Mouse (Mus musculus) kidney, adult 2 months (tissue): ENCODE measurements around the gene Ppp1r1b.

ENCODE experiments used
- CTCF ChIP-seq: fragments of 200-500 bp; conservative IDR thresholded peaks from 2 replicates; pipeline ENCODE4 v1.5.1; 2011; ENCODE audit warnings: low read depth, mild to moderate bottlenecking, control low read depth, low read length, moderate library complexity, mixed read lengths; ENCODE audit not compliant: insufficient read depth, insufficient read length
- POLR2A ChIP-seq: fragments of 200-500 bp; IDR thresholded peaks from one replicate; pipeline ENCODE4 v1.6.1; 2011; ENCODE audit warnings: low read depth, low read length, control low read depth

- TF ChIP-seq CTCF (no peak), POLR2A (no peak)
Measured at GRCm38 (mm10) chr11:98319120-98319519, 29.1 kb upstream of the Ppp1r1b start.
